Mouse (Mus musculus) lung, embryonic 16.5 days (tissue): ENCODE measurements at regions not wholly inside any gene's neighbourhood (a gene's known extent, or its start where the extent isn't known, plus 50 kb on each side); places are given as distances from the start of the nearest gene placed in this dataset.
A peak's percentile ranks its signal among the peaks of the same experiment; 100 is the strongest.

Source experiments
- ATAC-seq: fragments of 200-750 bp; cut with Nextera tagmentation; 2 replicates; pipeline ENCODE4 v1.8.0; 2017; ENCODE audit warnings: low read depth, mild to moderate bottlenecking, moderate library complexity
- H3K27ac ChIP-seq: fragments of 300-500 bp; sonication (generic); 2 replicates; pipeline ENCODE4 v1.5.1; 2014; ENCODE audit warnings: mild to moderate bottlenecking, control low read depth, low read length
- H3K27me3 ChIP-seq: fragments of 300-500 bp; sonication (generic); 2 replicates; pipeline ENCODE4 v1.6.1; 2014; ENCODE audit warnings: low read depth, low read length, mixed read lengths; ENCODE audit not compliant: control insufficient read depth, insufficient read depth
- H3K36me3 ChIP-seq: fragments of 300-500 bp; sonication (generic); 2 replicates; pipeline ENCODE4 v1.6.1; 2014; ENCODE audit warnings: low read length; ENCODE audit not compliant: control insufficient read depth, insufficient read depth
- H3K4me1 ChIP-seq: fragments of 300-500 bp; sonication (generic); replicated peaks from 2 replicates; pipeline ENCODE4 v1.6.1; 2014; ENCODE audit warnings: low read length, mixed read lengths; ENCODE audit not compliant: control insufficient read depth, insufficient read depth
- H3K4me2 ChIP-seq: fragments of 300-500 bp; sonication (generic); 2 replicates; pipeline ENCODE4 v1.6.1; 2014; ENCODE audit warnings: low read depth, low read length, control low read depth
- H3K4me3 ChIP-seq: fragments of 300-500 bp; sonication (generic); 2 replicates; pipeline ENCODE4 v1.5.1; 2014; ENCODE audit warnings: mild to moderate bottlenecking, low read length, control low read depth
- H3K9ac ChIP-seq: fragments of 300-500 bp; sonication (generic); 2 replicates; pipeline ENCODE4 v1.6.1; 2014; ENCODE audit warnings: low read length, control low read depth
- H3K9me3 ChIP-seq: fragments of 300-500 bp; sonication (generic); 2 replicates; pipeline ENCODE4 v1.6.1; 2016; ENCODE audit warnings: low read length; ENCODE audit not compliant: control insufficient read depth
- WGBS: fragments of 180-500 bp; shearing (Covaris S2); extraction: QIAGEN DNeasy Blood & Tissue Kit; methylation state at CpG from one replicate; pipeline ENCODE4 v1.1.7; 2014; 5-methylcytosine and 5-hydroxymethylcytosine counted together

GRCm38 (mm10) chr14:105841888-105842287 is 54.7 kb downstream of the Spry2 start:
- Histone ChIP-seq H3K9ac (no peak overlapping the region), H3K9me3 (no peaks in the 10 kb centered on the region), H3K4me2 (no peak overlapping the region), H3K4me1 (no peaks in the 10 kb centered on the region), H3K36me3 (no peaks in the 10 kb centered on the region), H3K4me3 (no peak overlapping the region), H3K27ac (no peak overlapping the region), H3K27me3 (no peaks in the 10 kb centered on the region)
- no peak for ATAC-seq

- Histone ChIP-seq H3K4me1 (no peaks in the 10 kb centered on the region), H3K9me3 (no peaks in the 10 kb centered on the region), H3K4me2 (no peak overlapping the region), H3K36me3 (no peaks in the 10 kb centered on the region), H3K27me3 (no peaks in the 10 kb centered on the region), H3K4me3 (no peak overlapping the region), H3K9ac (no peak overlapping the region), H3K27ac (no peak overlapping the region)
- ATAC-seq = no peak
- WGBS = 57% methylated on average over 3 of the region's 3 CpGs
Measured at GRCm38 (mm10) chr14:105837533-105837932, 59.1 kb downstream of the Spry2 start.

- 49% methylated on average over 12 of the region's 12 CpGs for WGBS
- Histone ChIP-seq H3K4me3 (no peak overlapping the region), H3K9me3 (no peaks in the 10 kb centered on the region), H3K9ac (no peak overlapping the region), H3K4me2 (0 out of 2 replicates have a peak overlapping the region, but pooled peaks have one; percentile 7), H3K27ac (peak overlapping the region; percentile 61), H3K27me3 (no peaks in the 10 kb centered on the region), H3K36me3 (no peaks in the 10 kb centered on the region), H3K4me1 (no peaks in the 10 kb centered on the region)
- peak; percentile 95 for ATAC-seq
Measured at GRCm38 (mm10) chr14:105830701-105831100, 65.9 kb downstream of the Spry2 start.

- no peak overlapping the region for H3K9ac ChIP-seq
- H3K27ac ChIP-seq = peak overlapping the region; percentile 61
- no peak overlapping the region for H3K4me3 ChIP-seq
- ATAC-seq = no peak
- H3K4me1 ChIP-seq = no peaks in the 10 kb centered on the region
- H3K9me3 ChIP-seq = no peaks in the 10 kb centered on the region
- WGBS = 43% methylated on average over 4 of the region's 4 CpGs
- H3K4me2 ChIP-seq = 0 out of 2 replicates have a peak overlapping the region, but pooled peaks have one; percentile 7
- H3K36me3 ChIP-seq = no peaks in the 10 kb centered on the region
- H3K27me3 ChIP-seq = no peaks in the 10 kb centered on the region
Measured at GRCm38 (mm10) chr14:105830301-105830700, 66.3 kb downstream of the Spry2 start.

GRCm38 (mm10) chr14:105823129-105823528 is 73.5 kb downstream of the Spry2 start:
- no peaks in the 10 kb centered on the region for H3K9me3 ChIP-seq
- no peaks in the 10 kb centered on the region; the same call in 1 of the 2 replicates for H3K27me3 ChIP-seq
- no peak overlapping the region for H3K4me2 ChIP-seq
- no peak overlapping the region for H3K27ac ChIP-seq
- no peak overlapping the region for H3K9ac ChIP-seq
- H3K4me3 ChIP-seq = no peak overlapping the region
- H3K36me3 ChIP-seq = no peaks in the 10 kb centered on the region
- no peak for ATAC-seq
- no peaks in the 10 kb centered on the region for H3K4me1 ChIP-seq
- 53% methylated on average over 8 of the region's 8 CpGs for WGBS

DNA sequence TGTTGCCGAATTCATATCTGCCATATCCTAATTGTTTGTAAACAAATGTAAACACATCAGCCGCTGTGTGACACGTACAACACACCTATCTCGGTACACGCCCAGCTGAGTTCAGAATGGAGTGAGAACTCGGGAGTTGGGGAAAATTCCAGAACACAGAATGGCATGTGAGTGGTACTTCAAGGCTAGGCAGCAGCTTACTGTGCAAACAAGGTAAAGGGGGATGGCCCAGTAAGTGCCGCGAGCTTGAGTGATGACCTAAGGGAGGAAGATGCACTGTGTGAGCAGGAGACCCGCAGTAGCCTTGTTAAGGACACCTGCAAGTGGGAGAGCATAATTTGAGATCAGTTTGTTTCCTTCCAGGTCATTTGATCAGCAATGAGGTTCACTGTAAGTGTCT is 74.0 kb downstream of the Spry2 start:
- Histone ChIP-seq H3K9me3 (no peaks in the 10 kb centered on the region), H3K4me1 (no peaks in the 10 kb centered on the region), H3K36me3 (no peaks in the 10 kb centered on the region), H3K4me3 (no peak overlapping the region), H3K4me2 (no peak overlapping the region), H3K27me3 (no peaks in the 10 kb centered on the region; the same call in 1 of the 2 replicates), H3K27ac (peak overlapping the region; percentile 37; the same call in 1 of the 2 replicates), H3K9ac (no peak overlapping the region)
- WGBS = 47% methylated on average over 9 of the region's 9 CpGs
- ATAC-seq = peak; percentile 93

DNA sequence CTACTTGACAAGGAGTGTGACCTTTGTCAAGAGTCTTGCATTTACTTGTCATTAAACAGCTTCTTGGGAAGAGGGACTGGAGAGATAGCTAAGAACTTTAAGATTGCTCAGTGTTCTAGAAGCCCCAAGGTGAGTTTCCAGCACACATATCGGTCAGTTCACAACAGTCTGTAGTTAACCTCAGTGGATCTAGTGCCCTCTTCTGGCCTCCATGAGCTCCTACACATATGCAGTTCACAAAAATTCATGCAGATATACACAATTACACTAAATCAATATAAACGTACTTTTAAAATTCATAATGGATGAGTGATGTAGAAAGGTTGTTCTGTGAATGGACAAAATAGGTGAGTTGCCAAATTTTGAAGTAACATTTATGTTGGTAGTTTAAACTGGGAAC is 77.1 kb downstream of the Spry2 start:
- no peak for ATAC-seq
- Histone ChIP-seq H3K4me2 (no peak overlapping the region), H3K9ac (no peak overlapping the region), H3K9me3 (no peaks in the 10 kb centered on the region), H3K27me3 (no peaks in the 10 kb centered on the region; the same call in 1 of the 2 replicates), H3K36me3 (no peaks in the 10 kb centered on the region), H3K4me1 (peaks cover 4% of the 10 kb centered on the region; the same call in 1 of the 2 replicates), H3K27ac (no peak overlapping the region), H3K4me3 (no peak overlapping the region)
- 87% methylated on average over 2 of the region's 2 CpGs for WGBS

GRCm38 (mm10) chr14:105818841-105819240 is 77.8 kb downstream of the Spry2 start:
- WGBS = 88% methylated on average over 3 of the region's 3 CpGs
- no peak for ATAC-seq
- no peak overlapping the region for H3K27ac ChIP-seq

DNA sequence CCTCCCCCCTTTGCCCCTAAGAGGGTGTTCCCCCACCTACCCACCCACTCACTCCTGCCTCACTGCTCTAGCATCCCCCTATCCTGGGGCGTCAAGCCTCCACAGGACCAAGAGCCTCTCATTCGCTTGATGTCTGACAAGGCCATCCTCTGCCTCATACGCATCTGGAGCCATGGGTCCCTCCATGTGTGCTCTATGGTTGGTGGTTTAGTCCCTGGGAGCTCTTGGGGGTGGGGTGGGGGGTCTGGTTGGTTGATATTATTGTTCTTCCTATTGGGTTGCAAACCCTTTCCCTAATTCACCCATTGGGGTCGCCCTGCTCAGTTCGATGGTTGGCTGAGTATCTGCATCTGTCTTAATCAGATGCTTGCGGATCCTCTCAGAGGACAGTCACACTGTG is 79.1 kb downstream of the Spry2 start:
- ATAC-seq = no peak
- Histone ChIP-seq H3K4me3 (no peak overlapping the region), H3K9ac (no peak overlapping the region), H3K4me2 (no peak overlapping the region), H3K9me3 (no peaks in the 10 kb centered on the region), H3K27me3 (no peaks in the 10 kb centered on the region; the same call in 1 of the 2 replicates), H3K27ac (no peak overlapping the region), H3K36me3 (no peaks in the 10 kb centered on the region), H3K4me1 (peaks cover 4% of the 10 kb centered on the region; the same call in 1 of the 2 replicates)
- WGBS = 90% methylated on average over 6 of the region's 6 CpGs

More at GRCm38 (mm10) chr14:105818841-105819240, 77.8 kb downstream of the Spry2 start:
- Histone ChIP-seq H3K9ac (no peak overlapping the region), H3K4me3 (no peak overlapping the region), H3K4me2 (no peak overlapping the region), H3K4me1 (peaks cover 4% of the 10 kb centered on the region; the same call in 1 of the 2 replicates), H3K27me3 (no peaks in the 10 kb centered on the region; the same call in 1 of the 2 replicates), H3K36me3 (no peaks in the 10 kb centered on the region), H3K9me3 (no peaks in the 10 kb centered on the region)

GRCm38 (mm10) chr14:105815827-105816226 is 80.8 kb downstream of the Spry2 start:
- 7% methylated on average over 6 of the region's 6 CpGs for WGBS
- H3K9ac ChIP-seq = peak overlapping the region; percentile 3; the same call in 1 of the 2 replicates
- peaks cover 4% of the 10 kb centered on the region; the same call in 1 of the 2 replicates for H3K4me1 ChIP-seq
- H3K4me2 ChIP-seq = peak overlapping the region; percentile 54
- no peaks in the 10 kb centered on the region for H3K9me3 ChIP-seq
- H3K4me3 ChIP-seq = peak overlapping the region; percentile 30
- no peaks in the 10 kb centered on the region for H3K36me3 ChIP-seq
- no peak overlapping the region for H3K27ac ChIP-seq
- peak; percentile 47; the same call in 1 of the 2 replicates for ATAC-seq
- no peaks in the 10 kb centered on the region; the same call in 1 of the 2 replicates for H3K27me3 ChIP-seq
